Mouse (Mus musculus): ENCODE measurements around the gene Tmem200b.
A peak's percentile ranks its signal among the peaks of the same experiment; 100 is the strongest.

GRCm38 (mm10) chr4:131916425-131916824 lies 5.1 kb upstream of the Tmem200b start:
- TF ChIP-seq CTCF (IDR thresholded peaks at IDR 0.05; ENCODE audit: low read depth, low read length): peak; percentile 96
- TF ChIP-seq POLR2A (IDR thresholded peaks at IDR 0.05; ENCODE audit: borderline replicate concordance, low read depth, low read length): 0 out of 2 replicates have a peak, but pooled peaks have one; percentile 15

Data from bone marrow macrophage, adult 2 months (primary cell).